Mouse (Mus musculus) kidney, adult 2 months (tissue): ENCODE results near the gene Olig2.

Experiments used
- CTCF ChIP-seq: fragments of 200-500 bp; conservative IDR thresholded peaks from 2 replicates; pipeline ENCODE4 v1.5.1; 2011; ENCODE audit warnings: low read depth, mild to moderate bottlenecking, control low read depth, low read length, moderate library complexity, mixed read lengths; ENCODE audit not compliant: insufficient read depth, insufficient read length
- POLR2A ChIP-seq: fragments of 200-500 bp; IDR thresholded peaks from one replicate; pipeline ENCODE4 v1.6.1; 2011; ENCODE audit warnings: low read depth, low read length, control low read depth

- TF ChIP-seq CTCF (peak; percentile 34; the same call in 1 of the 2 replicates), POLR2A (no peak)
Measured at GRCm38 (mm10) chr16:91217948-91218347, 7.3 kb upstream of the Olig2 start.
